Mouse (Mus musculus): Measurements from ENCODE around the gene Lmo2. TPM values are rescaled to one million over a fixed set of nuclear protein-coding genes. Genes with fewer than 3 reads are reported as not detected.

The Lmo2 gene
- 10 to 100 TPM; 40.0 to 41.3 TPM for total RNA-seq (2021)
- long read RNA-seq, experiment 1, transcript Lmo2-204 (4 exons, 848 nt) = minor isoform, 8 of 47 reads
- long read RNA-seq, experiment 1, transcript Lmo2-203 (4 exons, 1,654 nt) = minor isoform, 13 of 47 reads
- long read RNA-seq, experiment 1, transcript Lmo2-202 (3 exons, 1,706 nt) = major isoform, 17 of 47 reads
- long read RNA-seq, experiment 1, partial matches to known transcripts = 0 of 47 reads
- long read RNA-seq, experiment 1, other reads (novel, unspliced or antisense) = 8 of 47 reads
- long read RNA-seq, experiment 2, transcript Lmo2-204 (4 exons, 848 nt) = minor isoform, 13 of 63 reads
- long read RNA-seq, experiment 2, transcript Lmo2-202 (3 exons, 1,706 nt) = minor isoform, 19 of 63 reads
- long read RNA-seq, experiment 2, transcript Lmo2-203 (4 exons, 1,654 nt) = major isoform, 21 of 63 reads
- long read RNA-seq, experiment 2, partial matches to known transcripts = 0 of 63 reads
- long read RNA-seq, experiment 2, other reads (novel, unspliced or antisense) = 6 of 63 reads

- DNase-seq (ENCODE audit: low spot score in 2 of 2) = no peak
Observed at GRCm38 (mm10) chr2:103957649-103958546, at the start of gene Lmo2. TSS of gene Lmo2 (plus strand) at chr2:103957986.

DNA sequence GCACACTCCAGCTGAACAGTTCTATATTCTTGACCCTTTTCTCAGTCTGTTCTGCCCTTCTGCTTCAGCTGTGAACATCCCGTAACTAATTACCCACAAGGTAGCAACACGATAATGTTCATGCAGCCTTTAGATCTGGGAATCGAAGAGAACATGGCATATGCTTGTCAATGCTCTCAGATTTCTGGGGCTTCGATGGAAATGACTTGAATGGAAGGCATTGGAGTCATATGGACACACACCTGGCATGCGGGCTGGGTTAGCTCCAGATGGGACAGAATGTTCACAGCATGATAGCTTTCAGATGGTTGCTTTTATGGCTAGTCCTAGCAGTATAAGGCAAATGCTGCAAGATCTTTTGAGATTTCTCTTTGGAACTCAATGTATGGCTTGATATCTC is 47.2 kb upstream of the Lmo2 start:
- no peak for DNase-seq (ENCODE audit: low spot score in 2 of 2)

DNA sequence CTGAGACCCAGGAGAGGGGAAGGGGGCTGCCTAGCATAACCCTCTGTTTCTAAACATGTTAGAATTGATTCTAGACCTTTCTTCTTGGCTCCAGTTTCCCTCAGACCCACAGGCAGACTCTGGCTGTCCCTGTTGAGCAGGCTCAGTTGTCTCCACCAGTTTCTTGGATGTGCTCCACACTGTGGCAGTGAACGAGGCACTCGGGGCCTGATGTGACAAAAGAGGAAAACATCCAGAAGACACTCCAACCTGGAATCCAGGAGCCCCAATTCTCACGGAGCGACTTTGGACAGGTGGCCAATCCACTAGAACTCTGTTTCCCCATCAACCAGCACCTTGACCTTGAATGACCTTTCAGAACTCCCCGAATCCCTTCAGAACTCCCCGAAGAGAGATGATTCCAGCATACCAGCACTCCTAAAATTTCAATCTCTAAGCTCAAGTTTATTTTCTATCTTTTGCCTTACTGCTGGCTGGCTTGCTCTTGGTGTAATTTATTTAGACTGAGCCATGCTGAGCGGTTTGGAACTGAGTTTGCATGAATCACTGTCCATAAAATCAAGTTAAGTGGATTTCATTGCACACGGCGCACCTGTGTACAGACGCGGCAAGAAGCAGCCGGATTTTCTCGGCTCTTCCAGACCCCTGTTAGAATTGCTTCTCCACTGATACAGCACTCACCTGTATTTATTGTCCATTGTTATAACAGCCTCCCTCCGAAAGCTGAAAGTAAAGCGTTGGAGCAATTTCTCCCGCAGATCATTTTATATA is 45.1 kb upstream of the Lmo2 start:
- DNase-seq (ENCODE audit: low spot score in 2 of 2) = no peak

- DNase-seq (ENCODE audit: low spot score in 2 of 2) = no peak
Observed at GRCm38 (mm10) chr2:103913252-103913650, 44.5 kb upstream of the Lmo2 start.

- DNase-seq (ENCODE audit: low spot score in 2 of 2) = no peak
Observed at GRCm38 (mm10) chr2:103916069-103916468, 41.7 kb upstream of the Lmo2 start.

DNA sequence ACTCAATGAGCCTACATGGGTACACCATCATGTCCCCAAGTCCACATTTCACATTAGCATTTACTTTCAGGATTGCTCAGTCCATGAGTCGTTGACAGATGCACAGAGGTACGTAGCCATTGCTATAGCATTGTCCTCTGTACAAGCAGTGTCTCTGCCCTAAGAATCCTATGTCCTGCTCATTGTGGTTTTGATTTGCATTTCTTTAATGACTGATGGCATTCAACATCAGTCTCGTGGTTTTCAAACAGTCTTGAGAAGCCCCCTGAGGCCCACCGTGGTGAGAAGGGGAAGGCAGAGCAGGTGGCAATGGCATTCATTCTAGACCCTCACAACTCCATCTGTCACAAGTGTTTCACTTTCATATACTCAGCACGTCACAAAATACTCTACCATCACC is 40.4 kb upstream of the Lmo2 start:
- DNase-seq (ENCODE audit: low spot score in 2 of 2) = no peak

DNA sequence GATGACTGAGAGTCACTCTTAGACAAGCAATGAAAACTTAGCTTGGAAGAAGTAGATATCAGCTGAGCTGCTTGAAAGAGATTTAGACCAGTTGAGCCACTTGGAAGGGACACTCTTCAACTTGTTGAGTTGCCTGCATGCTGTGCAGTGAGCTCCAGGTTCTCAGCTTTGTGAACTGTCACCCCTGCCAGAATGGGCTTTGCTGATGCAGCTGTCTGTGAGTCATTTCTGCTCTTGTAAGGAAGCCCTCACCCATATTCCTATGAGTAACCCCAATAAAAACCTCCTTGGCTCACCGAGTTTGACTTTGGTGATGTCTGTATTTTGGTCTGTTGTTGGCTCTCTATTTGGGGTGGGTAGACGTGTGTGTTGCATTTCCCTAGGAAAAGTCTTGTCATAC is 39.4 kb upstream of the Lmo2 start:
- no peak for DNase-seq (ENCODE audit: low spot score in 2 of 2)

- no peak for DNase-seq (ENCODE audit: low spot score in 2 of 2)
Observed at GRCm38 (mm10) chr2:103919488-103919887, 38.3 kb upstream of the Lmo2 start.

GRCm38 (mm10) chr2:103926586-103927113 is 31.1 kb upstream of the Lmo2 start:
- DNase-seq (ENCODE audit: low spot score in 2 of 2) = no peak

- no peak for DNase-seq (ENCODE audit: low spot score in 2 of 2)
Observed at GRCm38 (mm10) chr2:103927610-103928145, 30.1 kb upstream of the Lmo2 start.

DNA sequence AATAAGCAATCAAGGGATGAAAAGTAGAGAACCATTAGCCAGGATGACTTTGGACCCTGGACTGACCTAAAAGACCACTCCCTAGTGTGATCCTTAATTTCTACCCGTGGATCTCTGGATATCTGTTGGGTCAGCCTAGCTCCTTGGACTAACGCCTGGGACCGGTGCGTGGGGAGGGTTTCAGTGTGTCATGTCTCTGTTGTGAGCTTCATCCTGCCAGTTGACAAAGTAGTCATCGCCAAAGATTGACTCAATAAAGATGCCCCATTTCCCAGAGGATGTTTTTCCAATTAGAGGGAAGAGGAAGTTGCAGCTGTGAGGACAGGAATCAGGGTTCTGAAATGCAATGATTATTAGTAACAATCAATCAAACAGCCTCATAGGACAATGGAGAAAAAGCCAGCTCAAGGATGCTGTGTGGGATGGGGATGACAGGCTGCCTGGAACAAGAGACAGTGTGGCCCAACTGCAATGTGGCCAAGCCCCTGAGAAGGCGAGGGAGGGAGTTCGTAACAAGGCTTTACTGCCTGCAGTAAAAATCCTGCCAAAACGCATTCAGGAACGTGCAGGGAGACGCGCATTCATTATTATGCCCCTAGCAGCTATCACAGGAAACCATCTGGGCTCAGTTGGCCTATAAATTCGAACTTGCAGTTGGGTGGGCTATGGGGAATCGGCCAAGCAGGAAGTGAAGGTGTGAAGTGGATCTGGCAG is 27.3 kb upstream of the Lmo2 start:
- DNase-seq (ENCODE audit: low spot score in 2 of 2) = no peak

- DNase-seq (ENCODE audit: low spot score in 2 of 2) = no peak
Observed at GRCm38 (mm10) chr2:103931511-103931911, 26.3 kb upstream of the Lmo2 start.

GRCm38 (mm10) chr2:103932025-103932424 is 25.8 kb upstream of the Lmo2 start:
- DNase-seq (ENCODE audit: low spot score in 2 of 2) = no peak

DNA sequence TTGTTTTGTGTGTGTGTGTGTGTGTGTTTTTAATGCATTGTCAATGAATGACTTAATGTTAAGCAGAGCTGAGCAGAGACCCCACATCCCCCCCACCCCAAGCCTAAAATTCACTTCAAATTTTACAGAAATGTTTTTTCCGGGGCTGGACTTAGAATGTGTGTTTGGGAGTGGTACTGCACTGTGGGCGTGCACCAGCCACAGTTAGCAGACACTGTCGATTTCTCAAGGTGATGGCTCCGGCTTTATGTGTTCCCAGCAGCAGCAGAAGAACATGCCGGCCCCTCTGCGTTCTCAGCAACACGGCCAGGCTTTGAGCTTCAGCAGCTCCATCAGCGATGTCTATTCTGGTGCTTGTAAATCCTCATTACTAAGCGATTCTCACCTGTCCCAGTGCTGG is 25.3 kb upstream of the Lmo2 start:
- DNase-seq (ENCODE audit: low spot score in 2 of 2) = no peak

DNA sequence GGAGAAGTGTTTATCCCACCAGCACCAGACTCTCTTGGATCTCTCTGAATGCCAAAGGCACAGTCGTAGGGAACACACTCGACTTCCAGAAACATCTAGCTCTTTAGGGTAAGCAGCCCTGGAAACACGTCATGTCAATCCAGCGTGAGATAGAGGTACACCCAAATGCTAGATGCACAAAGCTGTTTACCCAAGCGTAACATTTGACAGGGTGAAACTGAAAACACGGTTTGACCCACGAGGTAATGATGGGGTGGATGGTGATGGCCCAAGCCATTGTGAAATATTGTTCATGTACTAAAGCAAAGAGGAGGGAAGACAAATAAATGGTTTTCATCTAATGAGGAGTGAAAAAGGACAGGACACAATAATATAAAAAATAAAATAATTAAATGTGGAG is 23.5 kb upstream of the Lmo2 start:
- no peak for DNase-seq (ENCODE audit: low spot score in 2 of 2)

DNA sequence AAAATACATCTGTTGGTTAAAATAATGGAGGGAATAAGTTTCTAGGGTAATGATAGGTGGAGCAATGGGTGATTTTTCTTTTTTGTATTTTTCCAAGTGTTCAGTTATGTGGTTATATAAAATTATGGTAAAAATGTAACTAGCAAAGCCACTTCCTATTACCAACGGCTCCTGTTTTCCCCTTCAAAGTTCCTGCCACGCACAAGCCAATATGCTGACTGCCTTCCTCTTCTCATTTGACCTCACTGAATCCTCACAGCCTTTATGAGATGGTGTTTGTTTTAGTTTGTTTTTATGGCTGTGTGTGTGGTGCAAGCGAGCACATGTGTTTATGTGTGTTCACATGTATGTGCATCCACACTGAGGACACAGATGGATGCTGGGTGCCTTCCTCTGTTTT is 23.1 kb upstream of the Lmo2 start:
- no peak for DNase-seq (ENCODE audit: low spot score in 2 of 2)

GRCm38 (mm10) chr2:103935691-103936435 is 21.9 kb upstream of the Lmo2 start:
- DNase-seq (ENCODE audit: low spot score in 2 of 2) = no peak

DNA sequence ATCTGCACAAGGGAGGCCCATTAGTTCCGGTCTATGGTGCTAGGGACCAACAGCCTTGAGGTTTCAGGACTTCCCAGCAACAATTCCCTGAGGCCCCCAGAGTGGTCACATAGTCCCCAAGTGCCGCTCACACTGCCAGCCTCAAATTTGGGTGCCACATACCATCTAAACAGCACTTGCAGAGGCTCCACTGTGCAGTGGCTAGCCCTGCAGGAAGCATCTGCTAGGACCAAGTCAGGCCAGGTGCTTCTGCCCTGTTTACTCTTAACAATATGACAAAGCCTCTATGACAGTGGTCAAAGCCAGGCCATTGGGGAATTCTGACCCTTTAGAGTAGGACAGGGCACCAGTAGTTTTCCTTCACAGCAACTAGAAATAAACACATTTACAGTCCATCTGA is 21.1 kb upstream of the Lmo2 start:
- no peak for DNase-seq (ENCODE audit: low spot score in 2 of 2)

GRCm38 (mm10) chr2:103937670-103938069 is 20.1 kb upstream of the Lmo2 start:
- no peak for DNase-seq (ENCODE audit: low spot score in 2 of 2)

All from adrenal gland, postnatal 4 days (tissue).